Comparison of ENCODE assay signal across 51 mouse cellular contexts in the genomic region with DNA sequence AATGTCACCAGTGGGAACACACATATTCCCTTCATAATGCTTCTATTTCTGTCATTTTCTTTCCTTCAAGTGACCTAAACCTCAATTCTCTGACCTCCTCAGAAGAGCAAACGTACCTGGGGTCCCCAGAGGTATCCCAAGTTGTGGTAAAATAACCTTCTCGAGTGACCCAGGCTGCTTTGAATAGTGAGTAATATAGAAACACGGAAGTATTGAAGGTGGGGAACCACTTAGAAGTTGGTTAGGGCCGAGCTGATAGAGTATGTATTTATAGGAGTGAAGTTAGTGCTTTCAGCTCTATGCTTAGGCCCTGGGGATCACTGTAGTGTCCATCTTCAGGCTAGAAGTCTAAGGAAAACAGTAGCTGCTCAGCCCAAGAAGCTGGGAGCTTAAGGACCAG. TPM values are rescaled to one million over a fixed set of nuclear protein-coding genes. Genes with fewer than 3 reads are reported as not detected.
"Had no signal": no experiment of that assay in that cellular context is flagged by ENCODE, and none has a peak within 500 bp of the region (broad histone marks: within the 10 kb centered on the region; RNA-seq: fewer than 3 reads in every experiment).

No protein-coding gene starts in this region.

- H3K9me3 ChIP-seq: heart, embryonic 10.5 days; heart, embryonic 13.5 days; heart, embryonic 15.5 days; hindbrain, embryonic 10.5 days; hindbrain, embryonic 12.5 days; hindbrain, embryonic 13.5 days; hindbrain, embryonic 15.5 days; intestine, embryonic 15.5 days; kidney, embryonic 15.5 days had no signal

- H3K4me1 ChIP-seq: heart, embryonic 10.5 days; heart, embryonic 12.5 days; heart, embryonic 13.5 days; heart, embryonic 15.5 days; hindbrain, embryonic 10.5 days; hindbrain, embryonic 12.5 days; hindbrain, embryonic 13.5 days; hindbrain, embryonic 15.5 days; intestine, embryonic 15.5 days; kidney, embryonic 15.5 days had no signal

- H3K4me3 ChIP-seq: heart, embryonic 10.5 days; heart, embryonic 12.5 days; heart, embryonic 13.5 days; heart, embryonic 15.5 days; hindbrain, embryonic 10.5 days; hindbrain, embryonic 12.5 days; hindbrain, embryonic 13.5 days; hindbrain, embryonic 15.5 days; intestine, embryonic 15.5 days; kidney, embryonic 15.5 days; left cerebral cortex, adult 2 months had no signal

- H3K27ac ChIP-seq: heart, embryonic 10.5 days; heart, embryonic 13.5 days; heart, embryonic 15.5 days; hindbrain, embryonic 10.5 days; hindbrain, embryonic 12.5 days; hindbrain, embryonic 13.5 days; hindbrain, embryonic 14.5 days; hindbrain, embryonic 15.5 days; hindbrain, postnatal 0 days; intestine, embryonic 15.5 days; kidney, embryonic 15.5 days; kidney, postnatal 0 days; left cerebral cortex, adult 2 months had no signal

- H3K27me3 ChIP-seq: heart, embryonic 12.5 days; heart, embryonic 13.5 days; heart, embryonic 15.5 days; hindbrain, embryonic 12.5 days; hindbrain, embryonic 13.5 days; hindbrain, embryonic 15.5 days; intestine, embryonic 15.5 days; kidney, embryonic 15.5 days had no signal

- ATAC-seq: hindbrain, embryonic 16.5 days; hindbrain, postnatal 0 days; inflammation-experienced regulatory T-cells, adult 6 months; intestine, embryonic 15.5 days; intestine, embryonic 16.5 days; intestine, postnatal 0 days had no signal

- H3K36me3 ChIP-seq: heart, embryonic 10.5 days; heart, embryonic 12.5 days; heart, embryonic 13.5 days; heart, embryonic 15.5 days; hindbrain, embryonic 10.5 days; hindbrain, embryonic 12.5 days; hindbrain, embryonic 13.5 days; hindbrain, embryonic 15.5 days; intestine, embryonic 15.5 days; kidney, embryonic 15.5 days had no signal

- DNase-seq: heart, postnatal 10 days; heart, postnatal 36 days; heart, postnatal 4 days; kidney, adult 11 months; kidney, adult 18-20 months; kidney, adult 2 months; kidney, adult 8-10 months; kidney, adult 9 months; kidney, postnatal 10 days; kidney, postnatal 14 days; kidney, postnatal 25 days; kidney, postnatal 36 days; kidney, postnatal 4 days; layer of hippocampus, adult 9-11 months; layer of hippocampus, postnatal 36 days had no signal

- H3K9ac ChIP-seq: heart, embryonic 12.5 days; heart, embryonic 13.5 days; heart, embryonic 15.5 days; hindbrain, embryonic 12.5 days; hindbrain, embryonic 13.5 days; hindbrain, embryonic 14.5 days; hindbrain, embryonic 15.5 days; intestine, embryonic 15.5 days; kidney, embryonic 15.5 days had no signal

- H3K4me2 ChIP-seq: heart, embryonic 11.5 days; heart, embryonic 12.5 days; heart, embryonic 13.5 days; heart, embryonic 15.5 days; hindbrain, embryonic 12.5 days; hindbrain, embryonic 13.5 days; hindbrain, embryonic 14.5 days; hindbrain, embryonic 15.5 days; intestine, embryonic 15.5 days; kidney, embryonic 15.5 days had no signal

RNA-seq across cellular contexts. Expression of a gene that starts 20.6 kb away (rescaled TPM):
- total RNA-seq: heart, postnatal 10 days; heart, postnatal 25 days; heart, postnatal 36 days; heart, postnatal 4 days; hematopoietic stem cell, adult 5-6 weeks; hindbrain, postnatal 0 days; layer of hippocampus, adult 18-20 months; layer of hippocampus, adult 8-10 months; layer of hippocampus, postnatal 10 days; layer of hippocampus, postnatal 14 days; layer of hippocampus, postnatal 25 days; layer of hippocampus, postnatal 36 days; left cerebral cortex, adult 18-20 months; left cerebral cortex, adult 2 months; left cerebral cortex, adult 8-10 months had no signal
- polyA plus RNA-seq: heart, embryonic 10.5 days; heart, embryonic 11.5 days; heart, embryonic 12.5 days; heart, embryonic 13.5 days; heart, embryonic 14.5 days; heart, embryonic 15.5 days; heart, embryonic 16.5 days; heart, postnatal 0 days; hindbrain, embryonic 10.5 days; hindbrain, embryonic 11.5 days; hindbrain, embryonic 12.5 days; hindbrain, embryonic 13.5 days; hindbrain, embryonic 14.5 days; hindbrain, embryonic 15.5 days; hindbrain, embryonic 16.5 days; hindbrain, postnatal 0 days; inflammation-experienced regulatory T-cells, adult 6 months; intestine, embryonic 14.5 days; intestine, embryonic 15.5 days; intestine, embryonic 16.5 days; intestine, postnatal 0 days; kidney, adult 2 months; kidney, embryonic 14.5 days; kidney, embryonic 15.5 days; kidney, embryonic 16.5 days; kidney, postnatal 0 days; large intestine, adult 2 months had no signal
